Mouse (Mus musculus) limb, embryonic 12.5 days (tissue): ENCODE results near the gene Rdh5. TPM values are rescaled to one million over a fixed set of nuclear protein-coding genes. Genes with fewer than 3 reads are reported as not detected.

Experiments used
- ATAC-seq: fragments of 200-750 bp; cut with Nextera tagmentation; 2 replicates; pipeline ENCODE4 v1.8.0; 2017; ENCODE audit warnings: low read depth, moderate TSS enrichment; ENCODE audit not compliant: insufficient number of reproducible peaks, insufficient read depth, low FRiP score, low TSS enrichment
- H3K27ac ChIP-seq: fragments of 300-500 bp; sonication (generic); 2 replicates; pipeline ENCODE4 v1.5.1; 2016; ENCODE audit warnings: mild to moderate bottlenecking, moderate library complexity
- H3K27me3 ChIP-seq: fragments of 300-500 bp; sonication (generic); 2 replicates; pipeline ENCODE4 v1.6.1; 2016; ENCODE audit warnings: mild to moderate bottlenecking, moderate library complexity
- H3K36me3 ChIP-seq: fragments of 300-500 bp; sonication (generic); 2 replicates; pipeline ENCODE4 v1.6.1; 2016; ENCODE audit warnings: mild to moderate bottlenecking, moderate library complexity
- H3K4me1 ChIP-seq: fragments of 300-500 bp; sonication (generic); replicated peaks from 2 replicates; pipeline ENCODE4 v1.6.1; 2016
- H3K4me2 ChIP-seq: fragments of 300-500 bp; sonication (generic); 2 replicates; pipeline ENCODE4 v1.6.1; 2016; ENCODE audit warnings: mild to moderate bottlenecking, moderate library complexity
- H3K4me3 ChIP-seq: fragments of 300-500 bp; sonication (generic); replicated peaks from 2 replicates; pipeline ENCODE4 v1.5.1; 2016; ENCODE audit warnings: mild to moderate bottlenecking
- H3K9ac ChIP-seq: fragments of 300-500 bp; sonication (generic); replicated peaks from 2 replicates; pipeline ENCODE4 v1.6.1; 2016; ENCODE audit warnings: mild to moderate bottlenecking, moderate library complexity
- H3K9me3 ChIP-seq: fragments of 300-500 bp; sonication (generic); 2 replicates; pipeline ENCODE4 v1.6.1; 2016; ENCODE audit warnings: mild to moderate bottlenecking, moderate library complexity
- WGBS: fragments of 180-500 bp; shearing (Covaris S2); methylation state at CpG from one replicate; pipeline ENCODE4 v1.1.7; 2016; 5-methylcytosine and 5-hydroxymethylcytosine counted together
- polyA plus RNA-seq: library from polyadenylated mRNA; unstranded; fragments of >200 nt; fragmentation: Nextera tagmentation; extraction: Ambion mirVana; gene quantifications from 2 replicates; pipeline ENCODE4 v1.2.1, GENCODE M21; 2016

The Rdh5 gene
- polyA plus RNA-seq, 1 experiment from 2014 or later = 11.4 TPM

- ATAC-seq = no peak
- no peaks in the 10 kb centered on the region for H3K27me3 ChIP-seq
- peaks cover 34% of the 10 kb centered on the region for H3K4me1 ChIP-seq
- 90% methylated on average over 2 of the region's 2 CpGs for WGBS
- no peaks in the 10 kb centered on the region for H3K9me3 ChIP-seq
- no peak overlapping the region for H3K27ac ChIP-seq
- no peak overlapping the region for H3K9ac ChIP-seq
- no peak overlapping the region for H3K4me3 ChIP-seq
- no peak overlapping the region for H3K4me2 ChIP-seq
- peaks cover 75% of the 10 kb centered on the region for H3K36me3 ChIP-seq
These were observed 7.1 kb downstream of the Rdh5 start for GRCm38 (mm10) chr10:128915550-128915949.

GRCm38 (mm10) chr10:128913696-128914095, 9.0 kb downstream of the Rdh5 start:
- Histone ChIP-seq H3K27ac (no peak overlapping the region), H3K36me3 (peaks cover 70% of the 10 kb centered on the region), H3K4me2 (no peak overlapping the region), H3K9me3 (no peaks in the 10 kb centered on the region), H3K4me1 (peaks cover 33% of the 10 kb centered on the region), H3K27me3 (no peaks in the 10 kb centered on the region), H3K9ac (no peak overlapping the region), H3K4me3 (no peak overlapping the region)
- no peak for ATAC-seq
- 91% methylated on average over 12 of the region's 12 CpGs for WGBS

DNA sequence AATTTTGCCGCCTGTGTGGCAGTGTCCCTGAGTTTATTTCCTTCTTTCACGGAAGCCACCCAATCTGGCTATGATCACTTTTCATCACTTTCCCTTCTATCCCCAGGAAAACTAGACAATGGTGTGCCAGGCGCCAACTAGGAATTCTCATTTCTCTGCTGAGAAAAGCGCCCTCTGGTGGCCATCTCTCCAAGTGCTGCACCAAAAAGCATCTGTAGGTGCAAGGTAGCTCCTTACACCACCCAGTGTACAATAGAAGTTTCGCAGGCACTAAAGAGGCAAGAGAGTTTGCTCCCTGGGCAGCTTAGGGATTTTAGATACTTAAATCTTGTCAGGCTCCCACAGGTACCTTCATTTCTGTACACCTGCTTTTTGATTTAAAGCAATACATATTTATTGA, 9.5 kb downstream of the Rdh5 start:
- peaks cover 66% of the 10 kb centered on the region for H3K36me3 ChIP-seq
- H3K4me1 ChIP-seq = peaks cover 35% of the 10 kb centered on the region
- H3K9ac ChIP-seq = no peak overlapping the region
- 8% methylated on average over 5 of the region's 5 CpGs for WGBS
- H3K4me2 ChIP-seq = no peak overlapping the region
- H3K4me3 ChIP-seq = no peak overlapping the region
- no peaks in the 10 kb centered on the region for H3K27me3 ChIP-seq
- no peaks in the 10 kb centered on the region for H3K9me3 ChIP-seq
- peak overlapping the region; percentile 50; the same call in 1 of the 2 replicates for H3K27ac ChIP-seq
- no peak for ATAC-seq

DNA sequence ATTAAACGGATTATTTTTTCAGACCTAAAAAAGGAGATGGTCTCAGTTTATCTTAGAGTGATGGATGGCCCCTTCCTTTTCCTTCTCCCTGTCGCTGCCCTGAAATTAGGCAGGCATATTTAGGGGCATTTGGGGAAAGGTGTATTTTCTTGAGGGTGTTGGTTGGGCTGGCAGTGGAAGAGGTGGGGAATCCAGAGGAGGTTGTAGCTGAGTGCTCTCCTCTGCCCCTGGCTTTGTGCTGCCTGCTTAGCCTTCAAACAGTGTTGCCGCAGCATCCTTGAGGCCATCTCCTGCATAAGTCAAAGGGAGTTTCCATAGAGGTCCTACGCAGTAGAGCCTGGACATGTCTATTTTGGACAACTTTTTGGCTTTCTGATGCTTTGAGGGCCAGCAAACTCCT, 9.9 kb downstream of the Rdh5 start:
- Histone ChIP-seq H3K36me3 (peaks cover 61% of the 10 kb centered on the region), H3K9me3 (no peaks in the 10 kb centered on the region), H3K27ac (peak overlapping the region; percentile 50; the same call in 1 of the 2 replicates), H3K4me3 (0 out of 2 replicates have a peak overlapping the region, but pooled peaks have one; percentile 3), H3K27me3 (no peaks in the 10 kb centered on the region), H3K9ac (no peak overlapping the region), H3K4me1 (peaks cover 35% of the 10 kb centered on the region), H3K4me2 (no peak overlapping the region)
- no peak for ATAC-seq
- 84% methylated on average over 4 of the region's 4 CpGs for WGBS

DNA sequence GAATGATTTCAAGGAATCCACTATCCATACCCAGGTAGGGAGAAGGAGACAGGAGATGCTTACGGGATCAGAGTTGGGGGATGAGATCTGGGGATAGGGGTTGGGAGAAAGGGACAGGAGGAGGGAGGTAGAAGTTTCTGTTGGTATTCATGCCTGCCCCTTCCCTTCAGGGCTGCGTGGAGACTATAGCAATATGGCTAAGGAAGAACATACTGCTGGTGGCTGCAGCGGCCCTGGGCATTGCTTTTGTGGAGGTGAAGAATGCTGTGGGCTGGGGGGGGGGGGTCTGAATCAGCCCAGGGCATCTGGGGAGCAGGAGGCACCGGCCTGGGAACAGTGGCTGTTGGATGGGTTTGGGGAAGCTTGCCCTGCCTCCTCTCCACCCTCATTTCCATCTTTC, 10.4 kb downstream of the Rdh5 start:
- peaks cover 56% of the 10 kb centered on the region for H3K36me3 ChIP-seq
- H3K4me2 ChIP-seq = peak overlapping the region; percentile 78; the same call in 1 of the 2 replicates
- no peak for ATAC-seq
- H3K27me3 ChIP-seq = no peaks in the 10 kb centered on the region
- H3K4me1 ChIP-seq = peaks cover 35% of the 10 kb centered on the region
- H3K4me3 ChIP-seq = 0 out of 2 replicates have a peak overlapping the region, but pooled peaks have one; percentile 3
- H3K27ac ChIP-seq = 0 out of 2 replicates have a peak overlapping the region, but pooled peaks have one; percentile 50
- WGBS = 75% methylated on average over 4 of the region's 4 CpGs
- peak overlapping the region; percentile 31; the same call in 1 of the 2 replicates for H3K9ac ChIP-seq
- no peaks in the 10 kb centered on the region for H3K9me3 ChIP-seq

DNA sequence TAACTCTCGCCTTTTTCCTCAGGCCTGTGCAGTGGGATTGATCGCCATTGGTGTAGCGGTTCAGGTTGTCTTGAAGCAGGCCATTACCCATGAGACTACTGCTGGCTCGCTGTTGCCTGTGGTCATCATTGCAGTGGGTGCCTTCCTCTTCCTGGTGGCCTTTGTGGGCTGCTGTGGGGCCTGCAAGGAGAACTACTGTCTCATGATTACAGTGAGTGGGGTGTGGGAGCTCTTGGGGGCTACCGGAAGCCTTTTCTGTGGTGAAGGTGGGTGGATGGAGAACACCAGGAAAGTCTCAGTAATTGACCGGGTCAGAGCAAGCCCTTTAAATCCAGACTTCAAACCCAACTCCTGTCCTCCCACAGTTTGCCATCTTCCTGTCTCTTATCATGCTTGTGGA, 11.3 kb downstream of the Rdh5 start:
- peaks cover 48% of the 10 kb centered on the region for H3K36me3 ChIP-seq
- WGBS = 92% methylated on average over 6 of the region's 6 CpGs
- H3K4me2 ChIP-seq = peak overlapping the region; percentile 78
- H3K4me3 ChIP-seq = peak overlapping the region; percentile 89
- no peak overlapping the region; the same call in 1 of the 2 replicates for H3K27ac ChIP-seq
- H3K4me1 ChIP-seq = peaks cover 35% of the 10 kb centered on the region
- no peak for ATAC-seq
- H3K9ac ChIP-seq = no peak overlapping the region
- H3K27me3 ChIP-seq = no peaks in the 10 kb centered on the region
- no peaks in the 10 kb centered on the region for H3K9me3 ChIP-seq

GRCm38 (mm10) chr10:128910066-128910841, 12.4 kb downstream of the Rdh5 start:
- Histone ChIP-seq H3K4me2 (peak overlapping the region; percentile 78), H3K9me3 (no peaks in the 10 kb centered on the region), H3K4me3 (peak overlapping the region; percentile 89), H3K36me3 (peaks cover 37% of the 10 kb centered on the region), H3K27me3 (no peaks in the 10 kb centered on the region), H3K4me1 (peaks cover 35% of the 10 kb centered on the region), H3K27ac (peak overlapping the region; percentile 96), H3K9ac (peak overlapping the region; percentile 95)
- WGBS = under 1% methylated on average over 66 of the region's 66 CpGs
- ATAC-seq = no peak

DNA sequence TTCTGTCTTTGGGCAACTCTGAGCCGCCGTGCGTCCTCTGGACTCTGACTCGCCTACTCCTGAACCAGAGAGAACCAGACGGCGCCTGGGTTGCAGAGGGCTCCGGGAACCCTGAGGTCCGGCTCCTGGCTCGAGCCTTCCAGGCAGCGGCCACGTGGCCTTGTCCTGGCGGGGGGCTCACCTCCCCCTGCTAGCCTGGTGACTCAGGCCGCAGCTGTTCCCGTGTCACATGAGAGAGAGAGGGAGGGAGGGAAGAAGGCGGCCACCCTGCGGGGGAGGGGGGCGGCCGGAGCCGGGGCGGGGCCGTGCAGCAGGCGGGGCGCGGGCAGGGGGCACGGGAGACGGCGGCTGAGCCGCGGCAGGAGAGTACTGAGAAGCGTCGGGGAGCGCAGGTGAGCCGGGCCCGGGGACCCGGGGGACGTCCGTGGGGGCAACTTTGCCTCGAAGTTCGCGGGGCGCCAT, 13.1 kb downstream of the Rdh5 start:
- Histone ChIP-seq H3K4me2 (peak overlapping the region; percentile 78), H3K4me1 (peaks cover 35% of the 10 kb centered on the region), H3K36me3 (peaks cover 30% of the 10 kb centered on the region), H3K9ac (peak overlapping the region; percentile 95), H3K9me3 (no peaks in the 10 kb centered on the region), H3K27me3 (no peaks in the 10 kb centered on the region), H3K4me3 (peak overlapping the region; percentile 89), H3K27ac (peak overlapping the region; percentile 96)
- WGBS = 2% methylated on average over 38 of the region's 41 CpGs
- peak; percentile 74 for ATAC-seq

DNA sequence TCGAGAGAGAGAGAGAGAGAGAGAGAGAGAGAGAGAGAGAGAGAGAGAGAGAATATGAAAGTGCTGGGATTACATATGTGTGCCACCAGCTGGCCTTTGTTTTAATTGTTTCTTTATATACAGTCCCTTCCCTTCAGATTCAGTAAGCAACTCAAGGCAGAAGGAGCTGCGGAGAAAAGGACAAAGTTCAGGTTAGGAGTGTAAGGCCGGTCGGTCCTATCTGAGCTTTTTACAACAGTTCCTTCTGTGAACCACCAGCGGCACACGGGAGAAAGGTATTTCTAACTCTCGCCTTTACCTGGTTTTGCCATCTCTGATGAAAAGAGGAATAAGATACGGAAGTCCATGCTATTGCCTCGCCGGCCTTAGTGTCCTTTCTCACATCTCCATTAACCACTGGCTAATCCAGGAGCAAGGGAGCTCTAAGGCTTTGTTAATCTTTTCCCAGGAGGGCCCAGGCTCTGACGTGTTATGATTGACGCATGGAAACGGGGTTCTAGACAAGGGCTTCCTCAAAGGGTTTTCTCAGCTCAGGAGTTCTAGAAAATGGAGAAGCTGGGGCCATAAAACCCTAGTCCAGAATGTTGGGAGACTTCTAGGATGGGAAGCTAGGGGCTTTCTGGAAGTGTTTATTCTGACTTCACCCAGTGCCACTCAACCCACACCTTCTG, 13.8 kb downstream of the Rdh5 start:
- ATAC-seq = no peak; the same call in 1 of the 2 replicates

GRCm38 (mm10) chr10:128904812-128905211, 17.9 kb downstream of the Rdh5 start:
- H3K27me3 ChIP-seq = no peaks in the 10 kb centered on the region
- H3K4me2 ChIP-seq = no peak overlapping the region
- no peak overlapping the region for H3K4me3 ChIP-seq
- H3K9me3 ChIP-seq = no peaks in the 10 kb centered on the region
- H3K36me3 ChIP-seq = no peaks in the 10 kb centered on the region
- no peak for ATAC-seq
- no peak overlapping the region for H3K27ac ChIP-seq
- WGBS = 65% methylated on average over 5 of the region's 5 CpGs
- H3K9ac ChIP-seq = no peak overlapping the region
- peaks cover 9% of the 10 kb centered on the region for H3K4me1 ChIP-seq

More for the DNA sequence above, 13.8 kb downstream of the Rdh5 start:
- Histone ChIP-seq H3K27me3 (no peaks in the 10 kb centered on the region), H3K4me1 (peaks cover 35% of the 10 kb centered on the region), H3K36me3 (peaks cover 23% of the 10 kb centered on the region), H3K4me3 (peak overlapping the region; percentile 89), H3K27ac (peak overlapping the region; percentile 96), H3K9ac (peak overlapping the region; percentile 95), H3K4me2 (peak overlapping the region; percentile 78), H3K9me3 (no peaks in the 10 kb centered on the region)
- WGBS = 60% methylated on average over 13 of the region's 13 CpGs

DNA sequence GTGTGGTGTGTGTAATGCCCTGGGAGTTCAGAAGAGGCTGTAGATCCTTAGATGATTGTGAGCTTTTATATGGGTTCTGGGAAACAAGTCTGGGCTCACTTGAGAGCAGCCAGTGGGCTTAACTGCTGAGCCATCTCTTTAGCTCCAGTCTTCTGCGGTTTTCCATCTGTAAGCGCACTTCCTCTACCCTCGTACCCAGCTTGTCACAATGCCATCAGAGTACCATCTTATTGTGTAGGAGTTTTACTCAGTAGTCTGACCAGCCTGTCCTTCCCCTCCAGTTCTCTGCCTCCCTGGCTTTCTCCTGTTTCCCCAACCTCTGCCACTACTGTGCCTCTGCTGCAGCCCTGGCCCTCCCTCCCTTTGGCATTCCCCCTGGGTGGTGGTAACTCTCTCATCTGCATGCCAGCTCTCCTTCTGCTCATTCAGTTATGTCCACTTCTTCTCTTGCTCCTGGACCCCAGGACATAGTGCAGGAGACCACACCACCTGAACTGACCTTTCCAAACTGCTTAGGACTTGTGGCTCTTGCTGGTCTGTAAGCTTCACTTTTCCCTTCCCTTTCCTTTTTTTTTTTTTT, 20.2 kb downstream of the Rdh5 start:
- Histone ChIP-seq H3K9ac (no peak overlapping the region), H3K36me3 (no peaks in the 10 kb centered on the region), H3K4me2 (no peak overlapping the region), H3K4me3 (no peak overlapping the region), H3K27ac (no peak overlapping the region), H3K4me1 (no peaks in the 10 kb centered on the region), H3K27me3 (no peaks in the 10 kb centered on the region), H3K9me3 (no peaks in the 10 kb centered on the region)
- ATAC-seq = no peak
- 81% methylated on average over 3 of the region's 3 CpGs for WGBS
